Mouse (Mus musculus) hindbrain, postnatal 0 days (tissue): ENCODE results near the gene Tom1l1. TPM values are rescaled to one million over a fixed set of nuclear protein-coding genes. Genes with fewer than 3 reads are reported as not detected.

Experiments used
- ATAC-seq: fragments of 200-750 bp; cut with Nextera tagmentation; 2 replicates; pipeline ENCODE4 v1.8.0; 2017; ENCODE audit warnings: mild to moderate bottlenecking, moderate TSS enrichment, moderate library complexity
- DNase-seq: peaks from one replicate; pipeline ENCODE4 v3.0.0-alpha.2; 2015; ENCODE audit warnings: low spot score
- H3K27ac ChIP-seq: fragments of 300-500 bp; sonication (generic); 2 replicates; pipeline ENCODE4 v1.5.1; 2014; ENCODE audit warnings: mild to moderate bottlenecking
- H3K27me3 ChIP-seq: fragments of 300-500 bp; sonication (generic); 2 replicates; pipeline ENCODE4 v1.6.1; 2014; ENCODE audit warnings: low read length, mixed read lengths; ENCODE audit not compliant: insufficient read depth
- H3K36me3 ChIP-seq: fragments of 300-500 bp; sonication (generic); 2 replicates; pipeline ENCODE4 v1.6.1; 2014; ENCODE audit warnings: low read length, mixed read lengths; ENCODE audit not compliant: insufficient read depth
- H3K4me1 ChIP-seq: fragments of 300-500 bp; sonication (generic); 2 replicates; pipeline ENCODE4 v1.6.1; 2014; ENCODE audit warnings: antibody characterized with exemption, low read length, mixed read lengths; ENCODE audit not compliant: insufficient read depth
- H3K4me2 ChIP-seq: fragments of 300-500 bp; sonication (generic); 2 replicates; pipeline ENCODE4 v1.6.1; 2014; ENCODE audit warnings: low read depth, mild to moderate bottlenecking, low read length, moderate library complexity, mixed read lengths
- H3K4me3 ChIP-seq: fragments of 300-500 bp; sonication (generic); 2 replicates; pipeline ENCODE4 v1.5.1; 2014; ENCODE audit warnings: low read length
- H3K9ac ChIP-seq: fragments of 300-500 bp; sonication (generic); replicated peaks from 2 replicates; pipeline ENCODE4 v1.6.1; 2014; ENCODE audit warnings: mild to moderate bottlenecking, low read length, moderate library complexity, mixed read lengths
- H3K9me3 ChIP-seq: fragments of 300-500 bp; sonication (generic); 2 replicates; pipeline ENCODE4 v1.6.1; 2016; ENCODE audit warnings: low read length, mixed read lengths
- CTCF ChIP-seq: IDR thresholded peaks from 2 replicates; pipeline ENCODE4 v1.5.1; 2016; ENCODE audit warnings: antibody characterized with exemption, control low read depth, low read depth
- WGBS: fragments of 180-500 bp; shearing (Covaris S2); extraction: QIAGEN DNeasy Blood & Tissue Kit; methylation state at CpG from one replicate; pipeline ENCODE4 v1.1.7; 2014; 5-methylcytosine and 5-hydroxymethylcytosine counted together
- polyA plus RNA-seq: library from polyadenylated mRNA; unstranded; fragments of >200 nt; fragmentation: Nextera tagmentation; extraction: Ambion mirVana; gene quantifications from 2 replicates; pipeline ENCODE4 v1.2.1, GENCODE M21; 2015
- total RNA-seq: library from RNA; depleted of rRNA; stranded (reverse); fragments of >200 nt; gene quantifications from 2 replicates; pipeline ENCODE4 v1.2.3, GENCODE M21; 2014

The Tom1l1 gene
- total and polyA plus RNA-seq, 2 experiments from 2014 or later: 14.5 to 26.7 TPM

DNA sequence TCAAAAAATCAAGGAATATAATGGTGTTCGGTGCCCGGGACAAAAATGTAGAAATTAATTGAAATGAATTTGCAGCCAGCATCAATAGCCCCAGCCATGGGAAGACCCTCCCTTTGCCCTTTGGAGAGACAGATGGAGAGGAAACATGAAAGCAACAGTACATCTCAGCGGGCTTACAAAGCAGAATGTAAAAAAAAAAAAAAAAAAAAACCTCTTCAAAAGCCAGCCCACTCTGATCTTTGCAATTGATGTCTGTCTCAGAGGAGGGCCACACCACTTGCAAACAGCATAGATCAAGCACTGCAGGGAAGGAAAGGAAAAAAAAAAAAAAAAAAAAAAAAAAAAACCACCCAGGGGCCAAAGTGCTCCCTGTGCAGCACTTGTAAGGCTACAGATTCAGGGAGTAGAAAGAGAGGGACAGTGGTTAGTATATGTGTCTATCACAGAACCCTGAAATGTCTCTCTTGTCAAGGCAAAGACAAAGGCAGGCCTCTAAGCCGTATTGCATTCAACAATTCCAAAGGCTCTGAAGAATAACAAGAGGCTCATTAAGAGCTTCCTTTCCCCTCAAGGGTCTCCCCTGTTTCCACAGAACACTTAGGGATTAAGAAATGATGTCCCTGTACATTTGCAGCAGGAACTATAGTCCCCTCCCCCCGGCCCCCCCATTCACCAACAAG, 24.4 kb downstream of the Tom1l1 start:
- TF ChIP-seq CTCF: no peak
- no peaks in the 10 kb centered on the region for H3K9me3 ChIP-seq
- H3K9ac ChIP-seq: no peak overlapping the region
- DNase-seq (no peak), ATAC-seq (no peak)
- H3K27me3 ChIP-seq: no peaks in the 10 kb centered on the region
- H3K4me1 ChIP-seq: peaks cover 5% of the 10 kb centered on the region; the same call in 1 of the 2 replicates
- WGBS: 26% methylated on average over 5 of the region's 5 CpGs
- peaks cover 8% of the 10 kb centered on the region; the same call in 1 of the 2 replicates for H3K36me3 ChIP-seq
- H3K27ac ChIP-seq: peak overlapping the region; percentile 58; the same call in 1 of the 2 replicates
- H3K4me3 ChIP-seq: no peak overlapping the region
- no peak overlapping the region for H3K4me2 ChIP-seq

DNA sequence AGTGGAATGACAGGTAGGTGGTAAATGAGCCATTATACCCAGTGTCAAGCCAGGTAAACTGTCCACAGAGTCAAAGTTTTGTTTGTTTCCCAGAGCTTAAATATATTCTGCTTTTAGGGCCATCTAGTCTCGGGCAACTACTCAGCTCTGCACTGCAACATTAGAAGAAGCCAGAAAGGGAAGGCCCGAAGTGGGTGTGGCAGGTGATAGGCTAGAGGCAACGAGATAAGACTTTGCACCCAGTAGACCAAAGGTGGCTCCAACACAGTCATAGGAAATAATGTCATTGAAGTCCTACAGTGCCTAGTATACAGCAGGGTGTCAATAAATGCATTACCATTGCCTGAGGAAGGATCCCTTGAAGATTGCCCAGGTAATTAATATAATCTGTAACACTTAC, 25.1 kb downstream of the Tom1l1 start:
- Histone ChIP-seq H3K36me3 (peaks cover 9% of the 10 kb centered on the region; the same call in 1 of the 2 replicates), H3K9me3 (no peaks in the 10 kb centered on the region), H3K4me3 (no peak overlapping the region), H3K4me1 (peaks cover 5% of the 10 kb centered on the region; the same call in 1 of the 2 replicates), H3K27ac (no peak overlapping the region), H3K9ac (no peak overlapping the region), H3K4me2 (no peak overlapping the region), H3K27me3 (no peaks in the 10 kb centered on the region)
- 82% methylated on average over 3 of the region's 3 CpGs for WGBS
- no peak for ATAC-seq
- no peak for TF ChIP-seq CTCF
- DNase-seq: no peak

GRCm38 (mm10) chr11:90660662-90661061, 27.5 kb downstream of the Tom1l1 start:
- H3K4me1 ChIP-seq: peaks cover 5% of the 10 kb centered on the region; the same call in 1 of the 2 replicates
- no peak for TF ChIP-seq CTCF
- DNase-seq (no peak), ATAC-seq (no peak)
- 87% methylated on average over 4 of the region's 4 CpGs for WGBS
- H3K36me3 ChIP-seq: peaks cover 22% of the 10 kb centered on the region; the same call in 1 of the 2 replicates
- no peaks in the 10 kb centered on the region for H3K9me3 ChIP-seq
- H3K27me3 ChIP-seq: no peaks in the 10 kb centered on the region
- no peak overlapping the region for H3K4me2 ChIP-seq
- no peak overlapping the region for H3K9ac ChIP-seq
- H3K4me3 ChIP-seq: no peak overlapping the region
- H3K27ac ChIP-seq: no peak overlapping the region

DNA sequence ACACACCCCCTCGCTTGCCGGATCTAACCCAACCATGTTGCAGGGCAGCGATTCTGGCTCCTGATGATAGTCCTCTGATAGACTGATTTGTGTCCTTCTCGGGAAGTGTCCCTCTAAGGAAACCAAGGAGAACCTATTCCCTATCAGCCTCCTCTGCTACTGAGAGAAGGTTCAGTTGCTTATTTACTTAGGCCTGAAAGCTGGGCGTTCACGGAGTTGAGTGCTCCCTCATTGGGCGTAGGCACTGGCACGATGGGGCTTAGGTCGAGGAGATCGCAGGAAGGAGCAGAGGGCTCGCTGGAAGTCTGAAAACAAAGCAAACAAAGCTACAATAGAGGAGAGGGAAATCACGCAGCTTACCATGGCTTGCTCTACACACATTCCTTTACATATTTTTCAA, 30.6 kb downstream of the Tom1l1 start:
- Histone ChIP-seq H3K4me3 (no peak overlapping the region), H3K4me1 (no peaks in the 10 kb centered on the region), H3K4me2 (no peak overlapping the region), H3K27ac (no peak overlapping the region), H3K27me3 (no peaks in the 10 kb centered on the region), H3K9me3 (no peaks in the 10 kb centered on the region), H3K9ac (no peak overlapping the region), H3K36me3 (peaks cover 26% of the 10 kb centered on the region; the same call in 1 of the 2 replicates)
- no peak for ATAC-seq
- no peak for TF ChIP-seq CTCF
- 87% methylated on average over 12 of the region's 12 CpGs for WGBS
- DNase-seq: no peak

DNA sequence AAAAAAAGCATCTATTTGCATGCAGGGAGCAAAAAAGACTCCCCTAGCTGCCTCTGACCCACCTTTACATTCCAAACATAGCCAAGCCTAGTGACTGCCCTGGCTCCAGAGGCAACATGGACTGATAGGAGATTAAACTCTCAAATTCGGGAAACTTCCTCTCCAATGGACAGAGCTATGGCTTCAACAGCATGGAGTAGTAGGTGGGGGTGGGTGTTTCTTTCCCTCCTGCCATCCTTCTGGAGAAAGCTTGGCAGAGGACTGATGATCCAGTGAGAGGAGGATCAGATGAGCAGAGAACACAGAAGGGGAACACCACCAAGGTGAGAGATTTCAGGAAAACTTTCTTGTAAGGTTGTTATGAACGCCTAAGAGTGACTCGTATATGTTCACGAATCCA, 35.6 kb downstream of the Tom1l1 start:
- ATAC-seq (no peak), DNase-seq (no peak)
- Histone ChIP-seq H3K27ac (no peak overlapping the region), H3K27me3 (no peaks in the 10 kb centered on the region), H3K4me3 (no peak overlapping the region), H3K9me3 (no peaks in the 10 kb centered on the region), H3K9ac (no peak overlapping the region), H3K4me1 (no peaks in the 10 kb centered on the region), H3K36me3 (peaks cover 29% of the 10 kb centered on the region; the same call in 1 of the 2 replicates), H3K4me2 (no peak overlapping the region)
- no peak for TF ChIP-seq CTCF
- WGBS: 95% methylated on average over 4 of the region's 4 CpGs

DNA sequence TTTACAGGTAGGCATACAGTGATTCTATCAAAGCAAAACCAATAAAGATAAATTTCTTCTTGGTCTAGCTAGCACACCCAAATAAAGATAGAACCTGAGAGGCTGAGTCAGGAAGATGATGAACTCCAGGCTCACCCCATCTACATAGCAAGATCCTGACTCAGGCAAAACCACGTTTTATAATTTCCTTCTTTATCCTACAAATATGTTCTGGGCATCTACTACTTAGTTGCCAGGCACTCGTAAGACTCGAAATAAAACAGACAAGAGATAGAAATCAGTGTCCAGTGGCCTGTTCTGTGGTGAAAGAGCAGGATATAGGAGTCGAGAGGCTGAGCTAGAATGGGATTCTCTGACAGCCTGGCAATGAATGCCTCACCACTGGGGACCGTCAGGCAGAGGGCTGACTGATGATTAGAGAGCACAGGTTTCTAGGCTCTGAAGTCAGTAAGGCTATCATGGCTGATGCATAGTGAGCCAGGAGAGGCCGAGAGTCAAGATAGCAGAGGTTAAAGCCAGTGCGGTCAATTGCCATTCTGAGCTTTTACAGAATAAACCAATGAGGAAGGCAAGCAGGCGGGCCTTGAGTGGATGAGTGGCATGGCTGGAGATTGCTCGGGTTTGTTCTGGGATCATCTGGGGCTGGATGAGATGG, 37.8 kb downstream of the Tom1l1 start:
- WGBS: 83% methylated on average over 9 of the region's 9 CpGs
- Histone ChIP-seq H3K4me1 (no peaks in the 10 kb centered on the region), H3K4me3 (no peak overlapping the region), H3K9me3 (no peaks in the 10 kb centered on the region), H3K36me3 (peaks cover 19% of the 10 kb centered on the region; the same call in 1 of the 2 replicates), H3K27me3 (no peaks in the 10 kb centered on the region), H3K9ac (no peak overlapping the region), H3K27ac (no peak overlapping the region), H3K4me2 (no peak overlapping the region)
- DNase-seq (no peak), ATAC-seq (no peak)
- TF ChIP-seq CTCF: no peak

GRCm38 (mm10) chr11:90649777-90650176, 38.4 kb downstream of the Tom1l1 start:
- no peaks in the 10 kb centered on the region for H3K4me1 ChIP-seq
- peaks cover 23% of the 10 kb centered on the region for H3K36me3 ChIP-seq
- ATAC-seq (no peak), DNase-seq (no peak)
- H3K9me3 ChIP-seq: no peaks in the 10 kb centered on the region
- no peak for TF ChIP-seq CTCF
- no peak overlapping the region for H3K9ac ChIP-seq
- no peak overlapping the region for H3K27ac ChIP-seq
- no peaks in the 10 kb centered on the region for H3K27me3 ChIP-seq
- WGBS: 84% methylated on average over 6 of the region's 6 CpGs
- no peak overlapping the region for H3K4me3 ChIP-seq
- H3K4me2 ChIP-seq: no peak overlapping the region
